Mouse (Mus musculus) cerebellum, adult 2 months (tissue): ENCODE measurements around the gene Suco. TPM values are rescaled to one million over a fixed set of nuclear protein-coding genes. Genes with fewer than 3 reads are reported as not detected.

Source experiments
- DNase-seq, 2 experiments: peaks; one replicate each; pipeline ENCODE4 v3.0.0; 2021
- H3K27ac ChIP-seq: fragments of 200-500 bp; 2 replicates; pipeline ENCODE4 v1.5.1; 2012; ENCODE audit warnings: low read length, control low read depth, inconsistent platforms; ENCODE audit not compliant: insufficient read depth
- H3K27me3 ChIP-seq: fragments of 200-500 bp; 2 replicates; pipeline ENCODE4 v1.6.1; 2012; ENCODE audit warnings: inconsistent platforms, mild to moderate bottlenecking, low read length, moderate library complexity; ENCODE audit not compliant: control insufficient read depth, insufficient read depth
- H3K4me1 ChIP-seq: fragments of 200-500 bp; 2 replicates; pipeline ENCODE4 v1.6.1; 2011; ENCODE audit warnings: low read length; ENCODE audit not compliant: control insufficient read depth, insufficient read depth
- H3K4me3 ChIP-seq: fragments of 200-500 bp; replicated peaks from 2 replicates; pipeline ENCODE3; 2011; ENCODE audit warnings: mild to moderate bottlenecking, low read depth, low read length, control low read depth; ENCODE audit not compliant: insufficient read depth
- CTCF ChIP-seq: fragments of 200-500 bp; IDR thresholded peaks from 2 replicates; pipeline ENCODE4 v1.5.1; 2011; ENCODE audit warnings: low read depth, mild to moderate bottlenecking, control low read depth, low read length, moderate library complexity, borderline replicate concordance; ENCODE audit not compliant: insufficient read depth
- POLR2A ChIP-seq: fragments of 200-500 bp; IDR thresholded peaks from 2 replicates; pipeline ENCODE4 v1.6.1; 2011; ENCODE audit warnings: low read length, control low read depth, borderline replicate concordance; ENCODE audit not compliant: insufficient read depth
- WGBS: fragments of 180-500 bp; shearing (Covaris S2); methylation state at CpG from one replicate; pipeline ENCODE4 v1.1.7; 2018; 5-methylcytosine and 5-hydroxymethylcytosine counted together
- polyA plus RNA-seq: library from polyadenylated mRNA; depleted of rRNA; stranded (reverse); fragments of >200 nt; gene quantifications from 2 replicates; pipeline ENCODE4 v1.2.3, GENCODE M21; 2012

Suco gene
- polyA plus RNA-seq, 1 experiment, result 15.1 TPM

DNA sequence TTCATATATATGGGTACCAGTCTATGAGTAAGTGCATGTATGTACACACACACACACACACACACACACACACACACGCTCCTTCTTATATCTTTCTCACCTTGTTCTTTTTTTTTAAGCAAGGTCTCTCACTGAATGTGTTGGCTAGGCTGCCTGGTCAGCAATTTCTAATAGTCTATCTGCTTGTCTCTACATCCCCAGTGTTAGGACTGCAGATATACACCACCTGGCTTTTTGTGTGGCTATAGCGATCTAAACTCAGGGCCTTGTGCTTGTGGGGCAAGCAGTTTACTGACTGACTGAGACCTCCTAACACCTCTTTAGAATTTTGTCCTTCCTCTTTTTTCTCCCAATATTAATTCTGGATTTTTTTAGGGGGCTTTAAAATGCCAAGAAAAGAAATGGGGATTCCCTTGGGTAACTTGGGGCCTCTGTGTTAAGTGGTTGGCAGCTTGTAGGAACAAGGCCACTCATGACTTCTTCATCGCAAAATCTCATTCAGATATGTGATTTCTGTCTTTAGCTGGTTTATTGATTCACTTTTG lies 41.5 kb upstream of the Suco start:
- TF ChIP-seq POLR2A (no peak), CTCF (no peak)
- Histone ChIP-seq H3K27me3 (no peaks in the 10 kb centered on the region), H3K27ac (no peak overlapping the region), H3K4me1 (no peaks in the 10 kb centered on the region), H3K4me3 (no peak overlapping the region)
- DNase-seq, result no peak
- 91% methylated on average over 3 of the region's 3 CpGs for WGBS

GRCm38 (mm10) chr1:161916036-161916435 lies 39.6 kb upstream of the Suco start:
- Histone ChIP-seq H3K27me3 (no peaks in the 10 kb centered on the region), H3K4me1 (no peaks in the 10 kb centered on the region), H3K27ac (no peak overlapping the region), H3K4me3 (no peak overlapping the region)
- DNase-seq, result no peak
- TF ChIP-seq POLR2A (no peak), CTCF (no peak)
- WGBS, result 26% methylated on average over 3 of the region's 3 CpGs

DNA sequence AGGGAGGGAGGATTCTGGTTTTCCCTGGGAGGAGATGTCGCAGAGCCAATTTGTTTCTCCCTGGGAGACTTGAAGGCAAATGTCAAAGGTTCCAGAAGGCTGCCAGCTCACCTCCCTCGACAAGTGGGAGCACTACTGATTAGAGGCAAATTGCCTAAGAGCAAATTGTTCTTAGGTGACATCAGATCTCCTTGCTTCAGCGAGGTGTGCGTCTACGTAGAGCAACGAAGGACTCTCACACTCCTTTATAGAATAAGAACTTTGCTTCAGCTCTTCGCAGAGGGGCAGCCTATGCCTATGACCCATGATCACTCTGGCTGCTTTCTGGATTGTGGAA lies 37.1 kb upstream of the Suco start:
- no peak overlapping the region for H3K4me3 ChIP-seq
- no peaks in the 10 kb centered on the region for H3K27me3 ChIP-seq
- TF ChIP-seq POLR2A (no peak), CTCF (no peak)
- H3K4me1 ChIP-seq, result no peaks in the 10 kb centered on the region
- 70% methylated on average over 7 of the region's 7 CpGs for WGBS
- H3K27ac ChIP-seq, result no peak overlapping the region
- no peak for DNase-seq

DNA sequence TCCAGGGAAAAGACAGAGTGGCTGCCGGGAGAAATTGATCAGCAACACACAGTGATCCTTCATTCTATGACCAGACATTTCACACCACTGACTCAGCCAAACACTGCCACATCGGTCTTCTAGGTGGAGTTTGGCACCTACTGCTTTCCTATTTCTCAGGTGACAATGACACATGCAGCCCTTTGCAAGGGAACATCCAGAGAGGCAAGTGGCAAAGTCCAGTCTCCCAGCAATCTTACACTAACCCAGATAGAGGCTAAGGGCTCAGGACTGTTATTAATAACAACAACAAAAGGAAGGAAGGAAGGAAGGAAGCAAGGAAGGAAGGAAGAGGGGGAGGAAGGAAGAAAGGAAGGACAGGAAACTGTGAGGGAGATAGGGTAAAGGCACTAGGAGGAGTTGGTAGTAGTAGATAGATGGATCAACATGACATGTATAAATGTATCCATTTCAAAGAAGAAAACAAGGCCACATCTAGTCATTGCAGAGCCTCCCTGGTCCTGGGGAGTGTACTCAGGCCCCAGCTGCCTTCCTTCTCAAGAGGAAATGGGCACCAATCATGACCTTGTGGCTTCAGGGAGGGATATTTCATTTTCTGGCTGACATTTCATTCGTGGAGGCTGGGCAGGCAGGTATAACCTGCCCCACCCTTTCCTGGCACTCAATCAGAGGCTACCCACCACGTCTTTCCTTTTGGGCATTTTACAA lies 36.6 kb upstream of the Suco start:
- Histone ChIP-seq H3K4me3 (no peak overlapping the region), H3K27ac (no peak overlapping the region), H3K4me1 (no peaks in the 10 kb centered on the region), H3K27me3 (no peaks in the 10 kb centered on the region)
- TF ChIP-seq CTCF (no peak), POLR2A (no peak)
- 55% methylated on average over 4 of the region's 4 CpGs for WGBS
- no peak for DNase-seq

GRCm38 (mm10) chr1:161909074-161909473 lies 32.6 kb upstream of the Suco start:
- Histone ChIP-seq H3K27me3 (no peaks in the 10 kb centered on the region), H3K4me1 (no peaks in the 10 kb centered on the region), H3K27ac (no peak overlapping the region), H3K4me3 (no peak overlapping the region)
- no peak for DNase-seq
- no peak for TF ChIP-seq POLR2A
- TF ChIP-seq CTCF, result no peak
- 76% methylated on average over 8 of the region's 8 CpGs for WGBS

DNA sequence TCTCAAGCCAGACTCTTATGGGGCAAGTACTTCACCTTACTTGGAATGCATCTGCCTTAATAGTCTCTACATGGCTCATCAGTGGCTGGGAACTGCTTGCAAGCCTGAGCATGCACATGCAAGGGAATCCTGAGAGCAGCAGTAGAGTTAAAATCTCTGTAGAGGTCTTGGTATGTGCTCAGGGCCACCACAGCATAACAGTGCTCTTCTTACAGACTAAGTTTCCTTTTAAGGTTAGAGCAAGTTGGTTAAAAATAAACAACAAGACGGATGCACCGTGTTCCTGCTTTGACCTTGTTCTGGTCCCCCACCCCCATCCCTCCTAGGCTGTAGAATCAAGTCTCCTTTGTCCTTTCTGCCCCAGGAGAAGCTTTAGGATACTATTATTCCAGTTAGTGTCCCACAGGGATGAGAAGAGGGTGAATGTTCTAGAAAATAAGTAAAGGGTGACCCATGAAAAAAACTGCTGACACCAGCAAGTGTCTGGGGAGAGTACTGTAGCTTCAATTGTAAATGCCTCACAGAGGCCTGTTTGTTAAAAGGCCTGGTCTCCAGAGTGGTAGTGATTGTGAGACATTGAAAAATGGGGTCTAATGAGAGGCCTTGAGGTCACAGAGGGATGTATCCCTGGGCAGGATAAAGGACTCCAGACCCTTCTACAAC lies 31.4 kb upstream of the Suco start:
- 65% methylated on average over 2 of the region's 2 CpGs for WGBS
- no peak overlapping the region for H3K27ac ChIP-seq
- no peak overlapping the region for H3K4me3 ChIP-seq
- TF ChIP-seq POLR2A, result no peak
- no peak for TF ChIP-seq CTCF
- no peaks in the 10 kb centered on the region for H3K4me1 ChIP-seq
- no peak for DNase-seq
- H3K27me3 ChIP-seq, result no peaks in the 10 kb centered on the region

- Histone ChIP-seq H3K27me3 (no peaks in the 10 kb centered on the region), H3K4me3 (no peak overlapping the region), H3K27ac (no peak overlapping the region), H3K4me1 (no peaks in the 10 kb centered on the region)
- DNase-seq, result no peak
- no peak for TF ChIP-seq CTCF
- TF ChIP-seq POLR2A, result no peak
- 85% methylated on average over 4 of the region's 4 CpGs for WGBS
Measured at GRCm38 (mm10) chr1:161907111-161907510, 30.6 kb upstream of the Suco start.
